Mouse (Mus musculus) embryonic facial prominence, embryonic 15.5 days (tissue): Measurements from ENCODE around the gene Pld2. TPM values are rescaled to one million over a fixed set of nuclear protein-coding genes. Genes with fewer than 3 reads are reported as not detected.
"Not testable (repeated sequence)": the region's sequence is repeated elsewhere in the genome, so short reads cannot be mapped to it uniquely, and the experiment has no call there.

Experiments
- ATAC-seq: fragments of 200-750 bp; cut with Nextera tagmentation; 2 replicates; pipeline ENCODE4 v1.8.0; 2017; ENCODE audit warnings: low read depth, moderate TSS enrichment; ENCODE audit not compliant: insufficient number of reproducible peaks, low FRiP score, low TSS enrichment
- H3K27ac ChIP-seq: fragments of 300-500 bp; sonication (generic); replicated peaks from 2 replicates; pipeline ENCODE4 v1.5.1; 2015; ENCODE audit warnings: mild to moderate bottlenecking, inconsistent platforms
- H3K27me3 ChIP-seq: fragments of 300-500 bp; sonication (generic); 2 replicates; pipeline ENCODE4 v1.6.1; 2015; ENCODE audit warnings: inconsistent platforms
- H3K36me3 ChIP-seq: fragments of 300-500 bp; sonication (generic); 2 replicates; pipeline ENCODE4 v1.6.1; 2015; ENCODE audit warnings: mild to moderate bottlenecking, inconsistent platforms
- H3K4me1 ChIP-seq: fragments of 300-500 bp; sonication (generic); 2 replicates; pipeline ENCODE4 v1.6.1; 2015; ENCODE audit warnings: inconsistent platforms
- H3K4me2 ChIP-seq: fragments of 300-500 bp; sonication (generic); replicated peaks from 2 replicates; pipeline ENCODE4 v1.6.1; 2015; ENCODE audit warnings: mild to moderate bottlenecking, inconsistent platforms
- H3K4me3 ChIP-seq: fragments of 300-500 bp; sonication (generic); replicated peaks from 2 replicates; pipeline ENCODE4 v1.5.1; 2015; ENCODE audit warnings: mild to moderate bottlenecking, inconsistent platforms
- H3K9ac ChIP-seq: fragments of 300-500 bp; sonication (generic); 2 replicates; pipeline ENCODE4 v1.6.1; 2015; ENCODE audit warnings: inconsistent platforms
- H3K9me3 ChIP-seq: fragments of 300-500 bp; sonication (generic); replicated peaks from 2 replicates; pipeline ENCODE4 v1.6.1; 2016; ENCODE audit warnings: inconsistent platforms
- WGBS: fragments of 180-500 bp; shearing (Covaris S2); methylation state at CpG from one replicate; pipeline ENCODE4 v1.1.7; 2015; 5-methylcytosine and 5-hydroxymethylcytosine counted together
- polyA plus RNA-seq: library from polyadenylated mRNA; unstranded; fragments of >200 nt; fragmentation: Nextera tagmentation; extraction: Ambion mirVana; gene quantifications from 2 replicates; pipeline ENCODE4 v1.2.1, GENCODE M21; 2015

Pld2 gene
- polyA plus RNA-seq, 1 experiment from 2014 or later = 13.2 TPM

- ATAC-seq = peak; percentile 91
- Histone ChIP-seq H3K36me3 (no peaks in the 10 kb centered on the region), H3K4me3 (peak within 1 kb of the TSS; percentile 94), H3K9me3 (no peaks in the 10 kb centered on the region), H3K4me1 (peaks cover 35% of the 10 kb centered on the region), H3K4me2 (peak within 1 kb of the TSS; percentile 92), H3K27me3 (no peaks in the 10 kb centered on the region), H3K27ac (peak within 1 kb of the TSS; percentile 92), H3K9ac (peak within 1 kb of the TSS; percentile 74)
- under 1% methylated on average over 50 of the region's 57 CpGs for WGBS
Observed at GRCm38 (mm10) chr11:70562287-70562994, 22.6 kb downstream of the Pld2 start, which contains the start of gene Mink1. TSS of gene Mink1 (plus strand) at chr11:70562881.

- peak; percentile 13; the same call in 1 of the 2 replicates for ATAC-seq
- H3K9me3 ChIP-seq = no peaks in the 10 kb centered on the region
- 0% methylated on average over 30 of the region's 31 CpGs for WGBS
Observed at GRCm38 (mm10) chr11:70562995-70563469, 23.2 kb downstream of the Pld2 start.

GRCm38 (mm10) chr11:70563470-70564275, 23.8 kb downstream of the Pld2 start:
- 1% methylated on average over 25 of the region's 25 CpGs for WGBS
- ATAC-seq = no peak; the same call in 1 of the 2 replicates

More at GRCm38 (mm10) chr11:70562995-70563469, 23.2 kb downstream of the Pld2 start:
- Histone ChIP-seq H3K27ac (peak overlapping the region; percentile 92), H3K4me2 (peak overlapping the region; percentile 92), H3K4me1 (peaks cover 35% of the 10 kb centered on the region), H3K9ac (peak overlapping the region; percentile 74), H3K4me3 (peak overlapping the region; percentile 94), H3K36me3 (no peaks in the 10 kb centered on the region), H3K27me3 (no peaks in the 10 kb centered on the region)

GRCm38 (mm10) chr11:70564276-70564873, 24.5 kb downstream of the Pld2 start:
- no peak for ATAC-seq
- Histone ChIP-seq H3K9me3 (no peaks in the 10 kb centered on the region), H3K4me2 (peak overlapping the region; percentile 92), H3K9ac (0 out of 2 replicates have a peak overlapping the region, but pooled peaks have one; percentile 74), H3K27me3 (no peaks in the 10 kb centered on the region), H3K36me3 (no peaks in the 10 kb centered on the region), H3K4me3 (peak overlapping the region; percentile 94), H3K27ac (peak overlapping the region; percentile 92), H3K4me1 (peaks cover 35% of the 10 kb centered on the region)
- 41% methylated on average over 4 of the region's 4 CpGs for WGBS

More at GRCm38 (mm10) chr11:70563470-70564275, 23.8 kb downstream of the Pld2 start:
- H3K27me3 ChIP-seq = no peaks in the 10 kb centered on the region
- peak overlapping the region; percentile 92 for H3K4me2 ChIP-seq
- peak overlapping the region; percentile 74 for H3K9ac ChIP-seq
- peak overlapping the region; percentile 94 for H3K4me3 ChIP-seq
- peaks cover 35% of the 10 kb centered on the region for H3K4me1 ChIP-seq
- peak overlapping the region; percentile 92 for H3K27ac ChIP-seq
- no peaks in the 10 kb centered on the region for H3K9me3 ChIP-seq
- no peaks in the 10 kb centered on the region for H3K36me3 ChIP-seq

- Histone ChIP-seq H3K4me2 (no peak overlapping the region), H3K4me1 (peaks cover 35% of the 10 kb centered on the region)
- 65% methylated on average over 7 of the region's 7 CpGs for WGBS
Observed at GRCm38 (mm10) chr11:70566586-70566985, 26.7 kb downstream of the Pld2 start.

GRCm38 (mm10) chr11:70570614-70571013, 30.8 kb downstream of the Pld2 start:
- not testable (repeated sequence) for H3K36me3 ChIP-seq, H3K27ac ChIP-seq, ATAC-seq, H3K27me3 ChIP-seq, H3K4me2 ChIP-seq, H3K9ac ChIP-seq, H3K4me3 ChIP-seq, H3K9me3 ChIP-seq
- peaks cover 17% of the 10 kb centered on the region; the same call in 1 of the 2 replicates for H3K4me1 ChIP-seq
- 93% methylated on average over 1 of the region's 1 CpGs for WGBS

More at GRCm38 (mm10) chr11:70566586-70566985, 26.7 kb downstream of the Pld2 start:
- Histone ChIP-seq H3K9ac (no peak overlapping the region), H3K36me3 (no peaks in the 10 kb centered on the region), H3K4me3 (no peak overlapping the region), H3K9me3 (no peaks in the 10 kb centered on the region), H3K27me3 (no peaks in the 10 kb centered on the region), H3K27ac (no peak overlapping the region; the same call in 1 of the 2 replicates)
- ATAC-seq = no peak

- H3K4me3 ChIP-seq = no peak overlapping the region
- H3K36me3 ChIP-seq = no peaks in the 10 kb centered on the region
- no peak overlapping the region for H3K4me2 ChIP-seq
- no peak overlapping the region for H3K9ac ChIP-seq
- H3K27ac ChIP-seq = no peak overlapping the region
- H3K27me3 ChIP-seq = no peaks in the 10 kb centered on the region
- H3K4me1 ChIP-seq = peaks cover 15% of the 10 kb centered on the region
- no peak for ATAC-seq
- no peaks in the 10 kb centered on the region for H3K9me3 ChIP-seq
- 97% methylated on average over 1 of the region's 1 CpGs for WGBS
Observed at GRCm38 (mm10) chr11:70571641-70572040, 31.8 kb downstream of the Pld2 start.

- ATAC-seq = no peak
- Histone ChIP-seq H3K4me2 (no peak overlapping the region), H3K36me3 (no peaks in the 10 kb centered on the region), H3K9me3 (no peaks in the 10 kb centered on the region), H3K27ac (no peak overlapping the region), H3K4me1 (peaks cover 20% of the 10 kb centered on the region), H3K4me3 (no peak overlapping the region), H3K9ac (no peak overlapping the region), H3K27me3 (no peaks in the 10 kb centered on the region)
- WGBS = 43% methylated on average over 5 of the region's 5 CpGs
Observed at GRCm38 (mm10) chr11:70572348-70572902, 32.6 kb downstream of the Pld2 start.

GRCm38 (mm10) chr11:70573872-70574271, 34.0 kb downstream of the Pld2 start:
- no peaks in the 10 kb centered on the region for H3K36me3 ChIP-seq
- 79% methylated on average over 6 of the region's 6 CpGs for WGBS
- no peaks in the 10 kb centered on the region for H3K27me3 ChIP-seq
- ATAC-seq = no peak
- H3K9ac ChIP-seq = no peak overlapping the region
- H3K4me1 ChIP-seq = peaks cover 34% of the 10 kb centered on the region
- H3K9me3 ChIP-seq = no peaks in the 10 kb centered on the region
- no peak overlapping the region for H3K4me3 ChIP-seq
- no peak overlapping the region for H3K27ac ChIP-seq
- no peak overlapping the region for H3K4me2 ChIP-seq

- peak overlapping the region; percentile 83 for H3K27ac ChIP-seq
- no peaks in the 10 kb centered on the region for H3K9me3 ChIP-seq
- H3K27me3 ChIP-seq = no peaks in the 10 kb centered on the region
- ATAC-seq = 0 out of 2 replicates have a peak, but pooled peaks have one; percentile 48
- H3K4me2 ChIP-seq = no peak overlapping the region
- no peak overlapping the region for H3K4me3 ChIP-seq
- H3K9ac ChIP-seq = no peak overlapping the region
- H3K4me1 ChIP-seq = peaks cover 59% of the 10 kb centered on the region
- 53% methylated on average over 3 of the region's 3 CpGs for WGBS
- H3K36me3 ChIP-seq = no peaks in the 10 kb centered on the region
Observed at GRCm38 (mm10) chr11:70577201-70577600, 37.3 kb downstream of the Pld2 start.
